Mouse (Mus musculus) embryo, embryonic 11 days (tissue): Measurements from ENCODE around the gene Aldh18a1.
"Not testable (repeated sequence)": the region's sequence is repeated elsewhere in the genome, so short reads cannot be mapped to it uniquely, and the experiment has no call there.

Source experiments
- DNase-seq: peaks from one replicate; pipeline ENCODE4 v3.0.0-alpha.2; 2015

Gene Aldh18a1

DNA sequence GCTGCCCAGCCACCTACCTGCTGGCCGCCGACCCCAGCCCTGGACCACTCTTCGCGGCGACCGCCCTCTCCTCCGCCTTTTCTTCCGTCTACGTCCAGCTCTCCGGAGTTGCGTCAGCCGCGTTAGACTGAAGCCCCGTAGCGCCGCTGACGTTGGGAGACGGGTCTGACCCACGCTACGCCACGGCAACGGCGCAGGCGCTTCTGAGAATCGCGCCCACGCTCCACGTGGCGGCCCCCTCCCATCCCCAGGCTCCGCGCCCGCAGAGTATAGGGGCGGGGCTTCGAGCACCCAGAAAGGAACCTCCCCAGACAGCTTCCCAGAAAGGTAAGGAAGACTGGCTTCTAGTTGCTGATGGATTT is at the start of gene Aldh18a1:
Aldh18a1 (minus strand) TSS at position 171 of the 362 bp plus-strand sequence.
- DNase-seq, result peak; percentile 97

DNA sequence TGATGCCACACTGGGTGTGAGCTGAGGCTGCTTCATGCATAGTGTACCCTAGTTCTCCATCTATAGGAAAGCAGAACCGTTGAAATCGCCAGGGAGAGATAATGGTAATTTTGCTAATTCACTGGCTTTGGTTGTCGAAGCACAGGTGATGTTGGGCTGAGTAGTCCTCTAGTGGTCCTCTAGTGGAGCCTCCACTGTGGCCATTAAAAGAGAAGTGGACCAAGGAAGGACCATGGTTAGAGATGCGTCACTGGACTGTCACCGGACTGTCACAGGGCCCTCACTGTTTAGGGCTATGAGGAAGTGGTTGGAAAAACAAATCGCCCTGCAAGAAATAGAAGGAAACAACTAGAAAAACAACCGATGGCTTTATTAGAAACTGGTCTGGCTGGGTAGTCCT is 49.3 kb upstream of the Aldh18a1 start:
- no peak for DNase-seq

DNA sequence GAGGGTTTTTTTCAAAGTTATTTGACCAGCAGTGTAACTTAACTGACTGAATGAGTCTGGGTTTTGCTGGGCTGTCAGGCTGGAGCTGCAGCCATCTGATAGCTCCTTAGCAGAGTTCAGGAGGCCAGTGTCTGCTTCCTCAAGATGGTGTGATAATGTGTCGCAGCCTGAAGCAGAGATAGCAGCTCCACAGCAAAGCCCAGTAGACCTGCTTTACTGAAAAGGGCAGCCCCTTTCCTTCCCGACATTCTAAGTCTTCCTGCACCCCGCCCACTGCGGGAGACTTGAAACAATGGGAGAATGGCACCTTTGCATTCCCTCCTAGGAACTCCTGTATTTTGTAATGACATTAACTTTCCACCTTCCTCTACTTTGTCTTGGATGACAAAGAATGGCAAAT is 48.8 kb upstream of the Aldh18a1 start:
- DNase-seq, result no peak

DNA sequence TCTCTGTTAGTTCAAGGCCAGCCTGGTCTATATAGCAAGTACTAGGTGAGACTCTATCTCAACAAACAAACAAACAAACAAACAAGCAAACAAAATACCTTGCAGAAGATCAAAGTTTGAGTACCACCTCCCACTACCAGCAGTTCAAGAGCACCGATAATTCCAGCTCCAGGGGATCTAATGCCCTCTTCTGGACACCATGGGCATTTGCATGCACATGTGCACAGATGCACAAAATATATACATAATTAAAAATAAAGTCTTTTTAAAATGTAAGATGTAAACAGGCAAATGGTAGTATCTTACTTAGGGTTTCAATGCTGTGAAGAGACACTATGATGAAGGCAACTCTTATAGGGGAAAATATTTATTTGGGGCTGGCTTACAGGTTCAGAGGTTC is 44.9 kb upstream of the Aldh18a1 start:
- no peak for DNase-seq

DNA sequence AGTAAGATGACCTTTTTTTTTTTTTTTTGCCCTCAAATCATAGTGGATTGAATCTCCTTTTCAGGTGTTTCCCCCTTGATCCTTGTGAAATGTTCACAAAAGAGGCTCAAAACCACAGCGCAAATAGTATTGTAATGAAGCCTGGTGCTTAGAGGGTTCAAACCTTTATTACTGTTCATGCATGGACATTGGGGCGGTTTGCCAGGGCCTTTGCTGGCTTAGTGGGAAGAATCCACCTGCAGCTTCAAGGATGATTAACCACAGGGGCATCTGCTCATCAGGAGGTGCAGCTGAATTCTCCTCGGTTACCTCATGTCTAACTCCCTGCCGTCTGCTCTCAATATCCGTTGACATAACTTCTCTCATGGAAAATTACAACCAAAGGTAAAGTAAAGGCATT is 44.4 kb upstream of the Aldh18a1 start:
- no peak for DNase-seq

DNA sequence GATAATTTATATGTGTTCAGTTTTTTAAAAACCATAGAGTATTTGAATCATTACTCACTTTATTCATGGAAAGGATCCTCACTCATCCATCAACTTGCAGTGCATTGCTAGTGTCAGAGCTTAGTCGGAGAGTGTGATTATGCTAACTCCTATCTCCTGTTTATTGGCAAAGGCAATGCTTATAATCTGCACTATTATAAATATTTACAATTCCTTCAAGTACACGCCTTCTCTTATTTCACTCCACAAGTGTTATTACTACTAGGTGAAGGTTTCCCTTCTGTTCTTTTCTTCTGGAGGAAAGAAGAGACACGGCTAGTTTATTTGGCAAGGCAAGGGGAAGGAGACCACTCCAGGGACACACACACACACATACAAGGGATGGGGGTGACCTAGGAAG is 43.9 kb upstream of the Aldh18a1 start:
- DNase-seq, result no peak

DNA sequence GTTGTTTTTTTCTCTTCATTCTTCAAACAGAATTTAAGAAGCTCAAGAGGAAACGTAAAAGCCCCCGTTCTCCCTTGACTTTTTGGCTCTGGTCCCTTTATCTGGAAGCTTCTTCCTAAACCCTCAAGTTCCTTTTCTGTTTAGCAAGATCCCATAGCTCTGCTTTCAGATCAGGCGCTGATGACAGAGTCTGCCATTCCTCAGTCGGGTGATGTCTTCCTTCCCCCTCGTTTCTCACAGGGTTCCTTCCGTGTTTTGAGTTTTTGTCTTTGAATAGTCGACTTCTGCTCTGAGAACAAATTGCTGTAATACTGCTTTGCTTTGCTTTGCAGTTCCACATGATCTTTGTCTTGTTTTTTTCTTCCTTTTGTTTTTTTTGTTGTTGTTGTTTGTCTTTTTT is 42.3 kb upstream of the Aldh18a1 start:
- no peak for DNase-seq

DNA sequence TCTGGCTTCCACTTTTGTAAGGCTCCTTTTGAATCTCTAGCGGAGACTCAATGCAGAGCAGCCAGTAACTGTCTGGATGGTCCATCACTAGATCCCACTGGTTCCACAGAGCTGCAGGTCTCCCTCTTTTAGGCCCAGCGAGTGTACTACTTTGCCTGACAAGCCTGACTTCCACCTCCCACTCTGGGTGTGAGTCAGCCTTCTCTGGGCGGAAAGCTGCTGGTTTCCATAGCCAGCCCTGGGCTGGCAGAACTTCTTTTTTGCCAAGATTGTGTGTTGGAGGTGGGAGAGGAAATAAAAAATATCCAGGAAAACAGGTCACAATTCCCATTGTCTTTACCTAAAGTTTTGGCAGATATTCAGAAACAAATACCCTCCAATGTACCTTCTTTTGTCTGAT is 41.8 kb upstream of the Aldh18a1 start:
- DNase-seq, result no peak

DNA sequence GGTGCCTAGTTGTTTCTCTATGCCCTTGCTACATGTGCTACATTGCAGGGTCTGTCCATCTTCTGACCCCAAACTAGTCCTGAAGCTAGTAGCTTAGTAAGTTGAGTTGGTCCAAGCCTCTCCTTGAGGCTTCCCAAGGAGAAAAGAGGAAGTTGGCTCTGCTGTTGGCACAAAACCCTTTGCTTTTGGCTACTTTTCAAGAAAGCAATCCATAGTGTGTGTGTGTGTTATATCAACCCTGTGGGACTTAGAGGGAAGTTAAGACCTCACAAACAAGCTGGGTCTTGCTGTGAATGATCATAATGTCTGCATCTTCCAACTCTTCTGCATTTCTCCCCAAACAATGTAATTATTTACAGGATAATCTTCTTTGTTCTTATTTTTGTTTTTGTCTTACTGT is 40.7 kb upstream of the Aldh18a1 start:
- no peak for DNase-seq

DNA sequence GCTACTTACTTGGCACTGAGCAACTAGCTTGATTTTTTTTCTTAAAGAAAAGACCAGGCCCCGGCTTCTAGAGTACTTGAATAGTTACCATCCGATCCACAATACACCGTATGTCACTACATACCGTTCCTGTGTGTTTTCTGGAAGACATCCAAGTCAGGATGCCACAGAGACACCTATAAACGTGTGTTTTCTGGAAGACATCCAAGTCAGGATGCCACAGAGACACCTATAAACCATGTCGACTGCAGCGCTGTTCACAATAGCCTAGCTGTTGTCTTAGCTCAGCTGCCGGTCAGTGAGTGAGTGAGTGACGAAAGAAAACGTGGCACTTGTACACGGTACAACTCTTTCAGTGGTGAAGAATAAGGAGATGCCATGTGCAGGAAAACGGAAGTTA is 37.7 kb upstream of the Aldh18a1 start:
- no peak for DNase-seq

DNA sequence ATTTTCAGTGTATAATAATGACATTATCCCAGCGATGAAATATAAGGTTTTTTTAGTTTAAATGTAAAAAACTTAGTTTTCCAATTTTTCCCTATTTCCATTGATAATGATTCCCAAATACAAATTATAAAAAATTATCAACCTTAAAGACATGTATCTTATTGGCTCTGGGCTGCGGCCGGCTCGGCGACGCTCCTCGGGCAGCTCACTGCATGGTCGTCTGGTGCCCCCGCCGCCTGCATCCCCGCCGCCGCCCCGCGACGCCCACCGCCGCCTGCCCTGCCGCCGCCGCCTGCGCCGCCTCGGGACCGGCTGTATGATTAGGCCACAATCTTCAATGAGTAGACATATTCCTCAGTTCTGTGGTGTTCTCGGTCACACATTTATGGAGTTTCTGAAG is 33.4 kb upstream of the Aldh18a1 start:
- DNase-seq, result not testable (repeated sequence)

DNA sequence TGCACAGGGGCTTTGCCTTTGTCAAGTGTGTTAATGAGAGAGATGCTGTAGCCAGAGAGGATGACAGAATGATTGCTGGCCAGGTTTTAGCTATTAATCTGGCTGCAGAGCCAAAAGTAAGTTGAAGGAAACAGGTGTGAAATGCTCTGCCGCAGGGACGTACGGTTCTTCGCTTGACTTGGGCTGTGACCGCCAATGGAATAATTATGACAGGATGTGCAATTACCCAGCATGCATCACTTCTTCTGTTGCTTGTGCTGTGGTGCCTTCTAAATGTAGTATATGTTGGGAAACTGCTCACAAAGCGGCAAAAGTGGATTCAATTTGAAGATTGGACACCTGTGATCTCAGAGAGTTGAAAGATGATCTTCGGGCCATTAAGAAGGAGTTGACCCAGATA is 27.8 kb upstream of the Aldh18a1 start:
- DNase-seq, result no peak

DNA sequence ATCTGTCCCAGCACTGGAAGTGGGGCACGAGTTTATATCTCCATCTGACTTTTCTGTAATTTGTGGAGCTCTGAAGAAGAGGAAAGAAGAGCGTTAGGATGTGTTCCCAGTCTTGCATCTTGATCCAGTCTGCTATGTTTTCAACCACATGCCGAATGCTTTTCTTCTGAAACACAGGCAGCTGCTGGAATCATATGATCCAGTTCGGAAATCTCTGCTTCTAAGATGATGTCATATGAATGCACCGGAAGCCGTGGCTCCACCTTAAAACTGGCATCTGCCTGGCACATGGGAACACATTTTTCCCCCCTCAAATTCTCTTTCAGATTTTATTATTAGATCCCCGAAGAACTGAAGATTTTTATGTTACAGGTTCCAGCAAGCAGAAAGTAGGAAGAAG is 26.5 kb upstream of the Aldh18a1 start:
- no peak for DNase-seq

DNA sequence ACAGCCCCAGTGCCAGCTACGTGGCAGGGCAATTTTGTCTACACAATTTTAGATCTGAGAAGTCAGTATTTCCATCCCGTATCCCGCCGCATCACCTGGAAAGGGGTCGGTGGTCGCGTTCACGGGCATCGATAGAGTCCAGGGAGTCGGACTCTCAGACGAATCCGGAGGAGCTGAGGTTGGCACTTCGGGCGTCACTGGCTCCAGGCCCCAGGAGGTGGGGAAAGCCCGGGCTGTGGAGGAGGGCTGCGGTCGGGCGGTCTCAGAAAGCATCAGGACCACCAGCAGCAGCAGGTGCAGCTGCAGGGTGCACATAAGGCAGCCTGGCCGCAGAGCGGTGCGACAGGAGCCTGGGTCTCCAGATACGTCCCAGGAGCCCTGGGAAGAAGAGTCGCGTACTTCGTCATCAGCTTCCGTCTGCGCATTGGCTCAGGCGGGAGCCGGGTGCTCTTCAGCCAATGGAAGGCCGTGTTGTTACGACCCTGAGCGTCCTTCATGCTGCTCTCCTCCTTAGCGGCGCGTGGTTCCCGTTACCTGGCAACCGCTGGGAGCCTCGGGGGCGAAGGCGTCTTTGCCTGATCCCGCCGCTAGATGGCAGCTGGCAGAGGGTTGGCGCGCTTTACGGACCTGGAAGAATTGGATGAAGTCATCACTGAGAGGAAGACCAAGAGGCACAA is 23.7 kb upstream of the Aldh18a1 start, which contains the start of the genes Tctn3 and Entpd1:
Tctn3 (minus strand) TSS at position 404 of the 677 bp plus-strand sequence.
Entpd1 (plus strand) TSS at position 537 of the 677 bp plus-strand sequence.
- peak; percentile 98 for DNase-seq

DNA sequence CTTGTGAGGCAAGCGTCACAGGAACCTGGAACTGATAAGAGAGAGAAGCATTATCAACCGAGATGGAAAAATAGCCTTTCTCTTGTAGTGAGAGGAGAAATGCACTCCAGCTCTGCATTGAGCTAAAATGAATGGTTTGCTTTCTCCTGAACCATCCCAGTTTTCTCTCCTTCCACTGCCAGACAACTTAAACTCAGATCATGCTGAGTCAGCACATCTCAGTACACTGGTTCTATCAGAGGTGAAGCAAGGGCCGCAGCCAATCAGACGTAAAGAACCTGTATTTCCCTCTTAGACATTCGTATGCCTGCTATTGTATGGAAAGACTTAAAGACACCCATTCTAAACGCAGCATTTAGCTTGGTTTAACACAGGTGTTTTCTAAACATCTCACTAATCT is 19.4 kb upstream of the Aldh18a1 start:
- DNase-seq, result no peak

DNA sequence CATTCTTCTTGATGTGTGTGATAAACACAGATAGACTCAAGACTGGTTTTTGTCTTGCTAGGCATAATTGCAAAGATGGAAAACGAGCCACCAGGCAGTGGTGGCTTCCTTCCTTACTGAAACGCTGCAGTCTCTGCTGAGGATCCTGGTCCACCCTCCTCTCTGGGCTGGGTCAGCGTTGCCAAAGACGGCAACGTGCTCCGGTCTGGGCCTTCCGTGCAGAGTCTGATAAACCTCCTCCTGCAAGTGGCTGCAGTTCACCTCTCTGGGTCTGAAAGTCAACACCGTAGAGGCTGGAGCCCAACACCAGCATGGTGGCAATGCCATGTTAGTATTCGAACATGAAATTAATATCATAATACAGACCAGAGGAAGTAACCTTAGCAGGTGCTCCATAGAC is 16.9 kb upstream of the Aldh18a1 start:
- no peak for DNase-seq

DNA sequence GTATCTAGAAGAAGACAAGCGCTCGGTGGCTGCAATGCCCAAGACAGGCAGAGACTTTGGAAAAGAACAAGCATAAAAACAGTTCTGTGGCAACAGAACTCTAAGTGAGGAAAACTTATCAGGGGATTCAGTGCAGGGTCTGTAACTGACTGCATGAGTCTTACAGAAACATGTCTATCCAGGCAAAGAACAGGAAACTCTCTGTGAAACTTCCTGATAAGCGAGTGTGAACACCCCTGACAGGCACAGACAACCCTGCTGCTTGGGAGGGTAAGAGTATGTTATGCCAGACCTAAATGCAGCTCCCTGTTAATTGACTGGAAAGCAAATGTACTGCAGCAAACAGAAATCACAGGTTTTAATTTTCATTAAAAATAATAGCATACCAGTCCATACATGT is 13.6 kb upstream of the Aldh18a1 start:
- no peak for DNase-seq

DNA sequence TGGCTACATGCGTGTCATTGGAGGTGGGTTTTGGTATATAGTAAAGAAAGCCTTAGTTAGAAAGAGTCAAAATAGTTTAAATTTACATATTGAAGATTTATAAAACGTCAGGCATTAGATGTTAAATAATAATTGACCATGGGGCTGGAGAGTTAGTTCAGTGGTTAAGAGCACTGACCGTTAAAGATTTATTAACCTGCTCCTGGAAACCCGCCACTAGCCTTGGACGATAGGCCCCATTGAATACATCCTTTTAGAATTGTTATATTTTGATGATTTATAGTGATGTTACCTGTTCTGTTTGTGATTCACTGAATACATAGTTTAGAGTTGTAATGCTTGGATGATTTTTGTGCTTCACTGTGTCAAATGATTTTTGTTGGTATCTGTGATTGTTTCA is 12.6 kb upstream of the Aldh18a1 start:
- not testable (repeated sequence) for DNase-seq

DNA sequence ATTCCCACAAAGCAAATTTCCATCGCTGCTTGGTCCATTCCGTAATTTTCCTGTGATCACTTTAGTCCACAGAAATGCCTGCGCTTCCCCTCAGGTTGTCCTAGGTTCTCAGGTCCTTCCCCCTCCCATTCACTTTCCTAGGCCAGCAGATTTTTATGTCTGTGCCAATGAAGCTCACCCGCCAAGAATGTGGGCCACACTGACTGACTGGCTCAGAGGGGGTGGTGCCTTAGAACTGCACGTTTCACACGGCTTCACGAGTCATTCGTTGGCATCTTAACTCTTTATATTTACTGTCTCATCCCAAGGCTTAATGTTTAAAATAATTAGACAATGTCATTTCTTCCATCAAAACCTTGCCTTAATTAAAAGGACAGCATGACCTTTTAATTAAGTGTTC is 7.6 kb upstream of the Aldh18a1 start:
- no peak for DNase-seq

DNA sequence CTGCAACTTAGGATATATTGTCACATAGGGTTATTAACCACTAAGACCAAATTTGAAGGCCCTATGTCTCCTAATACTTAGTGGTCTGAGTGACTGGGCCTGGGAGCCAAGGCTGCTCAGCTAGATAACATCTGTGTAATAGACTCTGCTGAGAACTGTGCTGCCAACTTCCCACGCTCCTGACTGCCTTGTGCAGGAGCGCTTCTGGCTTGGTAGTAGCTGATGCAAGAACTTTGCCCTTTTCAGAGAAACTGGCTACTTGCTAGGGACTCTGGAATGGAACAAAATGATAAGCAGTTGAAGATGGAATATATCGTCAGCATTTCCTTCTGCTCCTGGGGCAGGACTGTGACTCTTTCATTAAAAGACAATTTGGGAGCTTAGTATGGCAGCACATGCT is 7.0 kb upstream of the Aldh18a1 start:
- DNase-seq, result no peak

DNA sequence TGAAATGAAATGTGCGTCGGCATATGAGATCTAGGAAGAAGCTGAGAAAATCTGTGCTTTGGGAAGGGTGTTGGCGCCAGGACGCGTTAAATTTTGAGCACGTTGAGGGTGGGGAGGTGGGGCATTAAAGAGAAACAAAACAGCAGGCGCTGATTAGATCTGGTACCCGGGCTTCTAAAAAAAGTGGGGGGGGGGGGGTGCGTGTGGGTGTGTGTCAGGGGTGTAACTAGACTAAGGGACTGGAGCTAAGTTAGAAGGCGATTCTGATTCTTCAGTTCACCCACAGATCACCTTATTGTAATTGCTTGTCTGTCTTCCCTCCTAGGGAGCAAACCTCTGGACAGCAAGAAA is 1.2 kb upstream of the Aldh18a1 start:
- no peak for DNase-seq

DNA sequence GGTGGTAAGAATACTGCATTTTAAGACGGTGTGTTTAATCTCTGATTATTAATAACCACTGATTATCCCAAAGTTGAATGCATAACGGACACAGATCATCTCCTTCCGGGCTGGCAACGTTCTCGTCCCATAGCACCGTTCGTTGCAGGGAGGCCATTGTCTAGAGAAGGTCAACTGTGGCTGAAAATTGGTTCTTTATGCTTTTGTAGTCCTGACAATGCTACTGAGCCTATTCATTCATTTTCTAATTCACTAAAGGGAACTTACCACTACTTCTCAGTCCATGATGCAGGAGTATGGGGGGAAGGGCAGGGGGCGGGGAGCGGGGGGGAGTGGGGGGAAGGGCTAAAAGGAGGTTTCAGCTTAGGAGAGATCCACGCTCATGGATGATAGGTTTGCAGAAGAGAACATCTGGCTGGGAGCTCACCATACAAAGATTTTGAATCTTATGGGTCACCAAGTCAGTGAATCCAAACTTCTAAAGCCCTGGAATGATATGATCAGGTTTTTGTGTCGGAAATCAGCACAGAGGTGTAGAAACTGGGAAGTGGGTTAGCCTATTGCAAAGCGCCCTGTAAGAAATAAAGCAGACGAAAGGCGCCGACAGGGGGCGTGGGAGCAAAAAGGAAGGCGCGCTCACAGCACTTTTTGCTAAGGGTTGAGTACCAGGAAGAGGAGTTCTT is 725 bp upstream of the Aldh18a1 start:
- peak; percentile 94 for DNase-seq

DNA sequence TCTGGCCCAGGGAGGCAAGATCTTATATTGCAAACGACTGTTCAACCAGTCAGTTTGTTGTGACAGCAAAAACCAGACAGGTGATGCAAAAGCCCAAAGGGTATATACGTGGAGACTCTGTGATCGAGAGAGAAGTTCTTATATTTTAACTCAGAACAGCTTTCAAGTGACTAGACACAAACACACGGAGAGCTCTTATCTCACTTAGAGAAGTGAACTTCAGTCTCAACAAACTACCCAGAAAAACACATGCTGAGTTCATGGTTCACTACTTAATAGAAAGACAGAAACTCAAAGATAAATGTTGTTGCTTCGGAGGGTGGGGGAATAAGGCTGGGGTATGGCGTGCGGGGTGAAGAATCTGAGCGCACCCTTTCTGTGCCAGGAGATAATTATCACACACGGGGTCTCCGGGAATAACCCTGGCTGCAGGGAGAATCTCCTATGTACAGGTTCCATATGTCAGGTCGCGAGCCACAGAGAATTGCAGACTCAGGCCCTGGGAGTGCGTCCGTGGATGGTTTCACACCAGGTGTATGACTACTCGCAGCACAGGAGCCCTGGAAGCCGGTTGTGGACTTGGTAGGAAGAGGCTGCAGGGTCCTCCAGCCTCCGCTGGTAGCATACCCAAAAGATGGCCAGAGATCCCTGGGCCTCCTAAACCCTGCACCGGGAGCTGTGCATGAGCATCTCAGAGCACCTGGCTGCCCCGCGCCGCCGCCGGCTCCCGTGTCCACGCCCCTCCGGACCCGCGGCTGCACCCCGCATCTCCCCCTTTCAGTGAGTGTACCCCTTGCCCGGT is 571 bp downstream of the Aldh18a1 start:
- DNase-seq, result peak; percentile 3

DNA sequence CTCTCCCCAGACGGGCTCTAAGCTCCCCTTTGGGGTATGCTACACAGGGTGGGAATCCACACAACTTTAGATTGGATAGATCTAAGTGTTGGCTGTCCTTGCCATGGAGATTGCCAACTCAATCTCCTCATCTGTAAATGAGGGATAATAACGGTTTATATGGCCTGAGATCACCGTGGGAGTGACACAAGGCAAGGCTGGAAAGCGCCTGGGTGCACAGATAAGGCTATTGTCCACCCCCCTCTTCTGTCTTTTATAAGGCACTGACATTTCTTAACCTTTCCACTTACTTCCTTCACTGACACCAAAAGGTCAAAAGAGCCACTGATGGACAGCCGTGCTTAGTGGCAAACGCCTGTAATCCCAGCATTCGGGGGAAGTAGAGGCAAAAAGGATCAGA is 1.4 kb downstream of the Aldh18a1 start:
- DNase-seq, result no peak
